Mouse (Mus musculus) bone marrow, adult 2 months (tissue): ENCODE measurements around the gene Mad2l1bp.

Experiments
- CTCF ChIP-seq: fragments of 200-500 bp; IDR thresholded peaks from 2 replicates; pipeline ENCODE4 v1.5.1; 2011; ENCODE audit warnings: low read length, control low read depth; ENCODE audit not compliant: control insufficient read depth, insufficient read depth
- POLR2A ChIP-seq: fragments of 200-500 bp; IDR thresholded peaks from 2 replicates; pipeline ENCODE4 v1.6.1; 2011; ENCODE audit warnings: low read depth, mild to moderate bottlenecking, control low read depth, low read length, borderline replicate concordance; ENCODE audit not compliant: control insufficient read depth

GRCm38 (mm10) chr17:46161179-46161578 lies 7.8 kb upstream of the Mad2l1bp start:
- TF ChIP-seq CTCF (no peak), POLR2A (no peak)
